Mouse (Mus musculus) B cell, adult 62 days (primary cell): ENCODE results near the gene Gc. TPM values are rescaled to one million over a fixed set of nuclear protein-coding genes. Genes with fewer than 3 reads are reported as not detected.

Experiments
- total RNA-seq: library from RNA; stranded (reverse); gene quantifications from 4 replicates; pipeline ENCODE4 v1.2.4, GENCODE M21; 2023

Gc gene
- total RNA-seq = not detected in 4 replicates

DNA sequence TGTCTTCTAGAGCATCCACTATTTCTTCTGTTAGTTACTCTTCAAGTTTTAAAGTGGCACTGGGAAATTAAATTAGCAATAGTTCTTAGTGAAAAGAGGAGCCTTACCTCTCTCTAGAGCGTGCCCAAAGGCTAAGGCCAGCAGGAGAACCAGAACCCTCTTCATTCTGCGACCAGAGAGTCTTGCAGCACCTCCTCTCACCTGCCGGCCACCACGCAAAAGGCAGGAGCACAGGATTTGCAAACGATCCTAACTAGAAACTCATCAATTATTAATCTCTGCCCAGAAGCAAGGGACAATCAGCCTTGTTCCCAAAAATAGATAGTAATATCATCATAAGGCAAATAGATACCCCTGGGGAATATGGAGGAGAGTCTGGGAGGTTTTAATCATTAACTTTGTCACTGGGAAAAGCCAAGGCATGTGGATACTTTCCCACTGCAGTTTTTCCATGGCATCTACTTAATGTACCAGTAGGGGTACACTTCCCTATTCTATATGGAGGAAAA, at the start of gene Gc:
TSS of gene Gc (minus strand) at position 345 of the 509 bp plus-strand sequence.

Other genes starting within 250 kb of the Gc start
- not detected in 4 replicates for gene Npffr2, start 69.5 kb upstream of the Gc start, total RNA-seq